Mouse (Mus musculus) forebrain, postnatal 0 days (tissue): Measurements from ENCODE around the gene Kcnc1. TPM values are rescaled to one million over a fixed set of nuclear protein-coding genes. Genes with fewer than 3 reads are reported as not detected.

ENCODE experiments used
- ATAC-seq: fragments of 200-750 bp; cut with Nextera tagmentation; 2 replicates; pipeline ENCODE4 v1.8.0; 2017; ENCODE audit warnings: mild to moderate bottlenecking, moderate library complexity
- DNase-seq: peaks from one replicate; pipeline ENCODE4 v3.0.0-alpha.2; 2015
- H3K27ac ChIP-seq: fragments of 300-500 bp; sonication (generic); 2 replicates; pipeline ENCODE4 v1.5.1; 2014; ENCODE audit warnings: low read depth, mild to moderate bottlenecking, antibody characterized with exemption, low read length, moderate library complexity, mixed read lengths
- H3K27me3 ChIP-seq: fragments of 300-500 bp; sonication (generic); 2 replicates; pipeline ENCODE4 v1.6.1; 2014; ENCODE audit warnings: mild to moderate bottlenecking, low read length, mixed read lengths; ENCODE audit not compliant: insufficient read depth
- H3K36me3 ChIP-seq: fragments of 300-500 bp; sonication (generic); 2 replicates; pipeline ENCODE4 v1.6.1; 2014; ENCODE audit warnings: mild to moderate bottlenecking, moderate library complexity; ENCODE audit not compliant: insufficient read depth
- H3K4me1 ChIP-seq: fragments of 300-500 bp; sonication (generic); 2 replicates; pipeline ENCODE4 v1.6.1; 2014; ENCODE audit warnings: antibody characterized with exemption; ENCODE audit not compliant: insufficient read depth
- H3K4me2 ChIP-seq: fragments of 300-500 bp; sonication (generic); 2 replicates; pipeline ENCODE4 v1.6.1; 2014; ENCODE audit warnings: low read depth, mild to moderate bottlenecking, moderate library complexity
- H3K4me3 ChIP-seq: fragments of 300-500 bp; sonication (generic); 2 replicates; pipeline ENCODE4 v1.5.1; 2014; ENCODE audit warnings: low read depth, low read length, mixed read lengths
- H3K9ac ChIP-seq: fragments of 300-500 bp; sonication (generic); 2 replicates; pipeline ENCODE4 v1.6.1; 2014; ENCODE audit warnings: mild to moderate bottlenecking
- H3K9me3 ChIP-seq: fragments of 300-500 bp; sonication (generic); 2 replicates; pipeline ENCODE4 v1.6.1; 2016; ENCODE audit warnings: low read length
- CTCF ChIP-seq: sonication (generic); IDR thresholded peaks from 2 replicates; pipeline ENCODE4 v1.5.1; 2016; ENCODE audit warnings: antibody characterized with exemption, control low read depth, low read depth
- WGBS: fragments of 180-500 bp; shearing (Covaris S2); extraction: QIAGEN DNeasy Blood & Tissue Kit; methylation state at CpG from one replicate; pipeline ENCODE4 v1.1.7; 2014; 5-methylcytosine and 5-hydroxymethylcytosine counted together
- polyA plus RNA-seq: library from polyadenylated mRNA; unstranded; fragments of >200 nt; fragmentation: Nextera tagmentation; extraction: Ambion mirVana; gene quantifications from 2 replicates; pipeline ENCODE4 v1.2.1, GENCODE M21; 2015
- total RNA-seq: library from RNA; depleted of rRNA; stranded (reverse); fragments of >200 nt; gene quantifications from 2 replicates; pipeline ENCODE4 v1.2.3, GENCODE M21; 2014

The Kcnc1 gene
- total and polyA plus RNA-seq, 2 experiments from 2014 or later = 22.8 to 23.3 TPM

- Histone ChIP-seq H3K4me2 (no peak overlapping the region), H3K9ac (no peak overlapping the region), H3K36me3 (no peaks in the 10 kb centered on the region), H3K27ac (peak overlapping the region; percentile 50; the same call in 1 of the 2 replicates), H3K4me3 (no peak overlapping the region), H3K4me1 (peaks cover 13% of the 10 kb centered on the region), H3K9me3 (no peaks in the 10 kb centered on the region), H3K27me3 (no peaks in the 10 kb centered on the region)
- WGBS = 7% methylated on average over 10 of the region's 10 CpGs
- no peak for TF ChIP-seq CTCF
- ATAC-seq (peak; percentile 84), DNase-seq (peak; percentile 76)
These were observed 57.8 kb downstream of the Kcnc1 start for GRCm38 (mm10) chr7:46453930-46454679.

- DNase-seq (no peak), ATAC-seq (no peak)
- TF ChIP-seq CTCF = no peak
- Histone ChIP-seq H3K27me3 (no peaks in the 10 kb centered on the region), H3K27ac (no peak overlapping the region), H3K9ac (no peak overlapping the region), H3K9me3 (no peaks in the 10 kb centered on the region), H3K4me2 (no peak overlapping the region), H3K4me1 (peaks cover 13% of the 10 kb centered on the region), H3K4me3 (no peak overlapping the region), H3K36me3 (no peaks in the 10 kb centered on the region)
- 66% methylated on average over 3 of the region's 3 CpGs for WGBS
These were observed 61.6 kb downstream of the Kcnc1 start for GRCm38 (mm10) chr7:46457889-46458288.

- 77% methylated on average over 2 of the region's 2 CpGs for WGBS
- Histone ChIP-seq H3K9me3 (no peaks in the 10 kb centered on the region), H3K4me3 (no peak overlapping the region), H3K27me3 (no peaks in the 10 kb centered on the region), H3K36me3 (no peaks in the 10 kb centered on the region), H3K27ac (no peak overlapping the region), H3K4me1 (peaks cover 6% of the 10 kb centered on the region; the same call in 1 of the 2 replicates), H3K9ac (no peak overlapping the region), H3K4me2 (no peak overlapping the region)
- ATAC-seq (peak; percentile 61), DNase-seq (no peak)
- no peak for TF ChIP-seq CTCF
These were observed 62.9 kb downstream of the Kcnc1 start for GRCm38 (mm10) chr7:46459200-46459599.

GRCm38 (mm10) chr7:46459605-46460245, 63.4 kb downstream of the Kcnc1 start:
- no peaks in the 10 kb centered on the region for H3K27me3 ChIP-seq
- TF ChIP-seq CTCF = no peak
- no peak; the same call in 1 of the 2 replicates for ATAC-seq
- no peak overlapping the region for H3K4me3 ChIP-seq
- H3K4me2 ChIP-seq = no peak overlapping the region
- H3K4me1 ChIP-seq = peaks cover 4% of the 10 kb centered on the region; the same call in 1 of the 2 replicates
- H3K9ac ChIP-seq = no peak overlapping the region
- 78% methylated on average over 9 of the region's 9 CpGs for WGBS
- no peaks in the 10 kb centered on the region for H3K9me3 ChIP-seq
- no peaks in the 10 kb centered on the region for H3K36me3 ChIP-seq
- DNase-seq = no peak
- no peak overlapping the region for H3K27ac ChIP-seq

- Histone ChIP-seq H3K27ac (no peak overlapping the region), H3K9me3 (no peaks in the 10 kb centered on the region), H3K27me3 (no peaks in the 10 kb centered on the region), H3K4me2 (no peak overlapping the region), H3K4me3 (no peak overlapping the region), H3K9ac (no peak overlapping the region), H3K4me1 (peaks cover 16% of the 10 kb centered on the region), H3K36me3 (no peaks in the 10 kb centered on the region)
- TF ChIP-seq CTCF = no peak
- peak; percentile 32; the same call in 1 of the 2 replicates for ATAC-seq
- 58% methylated on average over 8 of the region's 8 CpGs for WGBS
- no peak for DNase-seq
These were observed 66.0 kb downstream of the Kcnc1 start for GRCm38 (mm10) chr7:46462287-46462686.

- H3K4me3 ChIP-seq = no peak overlapping the region
- ATAC-seq (no peak), DNase-seq (no peak)
- H3K36me3 ChIP-seq = no peaks in the 10 kb centered on the region
- H3K27ac ChIP-seq = no peak overlapping the region
- H3K27me3 ChIP-seq = no peaks in the 10 kb centered on the region
- peaks cover 16% of the 10 kb centered on the region; the same call in 1 of the 2 replicates for H3K4me1 ChIP-seq
- H3K9me3 ChIP-seq = no peaks in the 10 kb centered on the region
- no peak overlapping the region for H3K4me2 ChIP-seq
- no peak for TF ChIP-seq CTCF
- WGBS = 84% methylated on average over 8 of the region's 8 CpGs
- no peak overlapping the region for H3K9ac ChIP-seq
These were observed 66.8 kb downstream of the Kcnc1 start for GRCm38 (mm10) chr7:46463136-46463535.

GRCm38 (mm10) chr7:46466422-46466981, 70.2 kb downstream of the Kcnc1 start:
- no peak overlapping the region for H3K4me2 ChIP-seq
- no peaks in the 10 kb centered on the region for H3K36me3 ChIP-seq
- no peaks in the 10 kb centered on the region for H3K27me3 ChIP-seq
- ATAC-seq = peak; percentile 38
- no peak overlapping the region; the same call in 1 of the 2 replicates for H3K9ac ChIP-seq
- 41% methylated on average over 7 of the region's 7 CpGs for WGBS
- H3K4me1 ChIP-seq = peaks cover 12% of the 10 kb centered on the region; the same call in 1 of the 2 replicates
- H3K27ac ChIP-seq = peak overlapping the region; percentile 64; the same call in 1 of the 2 replicates
- no peaks in the 10 kb centered on the region for H3K9me3 ChIP-seq
- no peak overlapping the region for H3K4me3 ChIP-seq
- DNase-seq = peak; percentile 49
- no peak for TF ChIP-seq CTCF
